In the genomic region with DNA sequence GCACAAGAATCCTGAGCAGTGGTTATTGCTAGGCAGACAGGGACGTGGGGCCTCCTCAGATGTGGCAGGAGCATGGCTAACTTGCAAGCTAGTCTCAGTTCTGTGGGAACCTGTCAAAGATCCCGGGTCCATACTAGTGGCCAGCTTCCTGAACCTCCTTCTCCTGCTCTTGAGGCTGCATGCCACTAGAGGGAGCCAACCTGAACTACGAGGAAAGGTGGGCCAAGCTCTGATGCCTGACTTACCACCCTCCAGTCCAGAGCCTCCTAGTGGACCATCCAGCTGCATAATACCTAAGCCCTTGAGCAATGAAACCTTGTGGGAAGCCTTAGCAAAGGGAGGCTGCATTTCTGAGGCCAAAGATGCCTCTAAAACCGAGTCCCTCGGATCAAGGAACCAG, we compare ENCODE assay signal across 9 mouse cellular contexts. TPM values are rescaled to one million over a fixed set of nuclear protein-coding genes. Genes with fewer than 3 reads are reported as not detected.
DNase-seq lines count a peak whose midpoint lies in the region; ATAC-seq and TF ChIP-seq lines count a peak whose summit lies in the region.
"Had no signal": no experiment of that assay in that cellular context is flagged by ENCODE, and none has a peak within 500 bp of the region (broad histone marks: within the 10 kb centered on the region; RNA-seq: fewer than 3 reads in every experiment).

No protein-coding gene starts in this region.

- H3K79me2 ChIP-seq in heart, adult 2 months (replicated peaks; ENCODE audit: control insufficient read depth, insufficient read depth, low read length) = no peaks in the 10 kb centered on the region

- WGBS in heart, adult 2 months = 44% methylated on average over 5 of the region's 5 CpGs
- 25% methylated on average over 5 of the region's 5 CpGs for WGBS in kidney, embryonic 15.5 days
- WGBS in thymus, adult 2 months = 42% methylated on average over 5 of the region's 5 CpGs

- no peak overlapping the region for H3K9ac ChIP-seq in heart, adult 2 months (ENCODE audit: low read depth, low read length)
- H3K9ac ChIP-seq in kidney, embryonic 15.5 days = no peak overlapping the region

- no peaks in the 10 kb centered on the region for H3K27me3 ChIP-seq in heart, adult 2 months (ENCODE audit: control insufficient read depth, insufficient read depth, low read length)
- no peaks in the 10 kb centered on the region for H3K27me3 ChIP-seq in kidney, embryonic 15.5 days
- H3K27me3 ChIP-seq in thymus, adult 2 months (ENCODE audit: control insufficient read depth, insufficient read depth, low read length) = no peaks in the 10 kb centered on the region

- intact Hi-C loops in heart, adult 2 months (cut with DNase I) = loop anchor here (2.0 kb wide), 2 partner anchors 25 to 169 kb away; partner anchors contain the start of gene Kdm8

- TF ChIP-seq EP300 in heart, adult 2 months (IDR thresholded peaks at IDR 0.05; ENCODE audit: insufficient read depth, low read depth, low read length) = peak; percentile 74; the same call in 1 of the 2 replicates

- H3K27ac ChIP-seq in heart, adult 2 months = no peak overlapping the region
- no peak overlapping the region for H3K27ac ChIP-seq in kidney, embryonic 15.5 days
- no peak overlapping the region for H3K27ac ChIP-seq in thymus, adult 2 months (ENCODE audit: control insufficient read depth, insufficient read depth, low read length)

- no peak for TF ChIP-seq POLR2A in heart, adult 2 months (IDR thresholded peaks at IDR 0.05; ENCODE audit: insufficient read depth, low read depth, low read length)
- TF ChIP-seq POLR2A in thymus, adult 2 months (IDR thresholded peaks at IDR 0.05; ENCODE audit: control insufficient read depth, extremely low read depth, insufficient read depth, low read length, poor library complexity) = no peak

- peak; percentile 89 for DNase-seq in 416B (ENCODE audit: low read depth)
- DNase-seq in ZHBTc4 (ENCODE audit: low read depth, low spot score) = peak; percentile 90
- DNase-seq in cerebellum, postnatal 4 days (ENCODE audit: low spot score in 2 of 2) = peak; percentile 60 to 72
- peak; percentile 68 to 78 for DNase-seq in heart, adult 2 months
- DNase-seq in lung, adult 18-20 months = peak; percentile 71 to 76
- peak; percentile 43 for DNase-seq in ovary, adult 18-20 months (ENCODE audit: low spot score)
- peak; percentile 81 for DNase-seq in thymus, adult 2 months

- peaks cover 9% of the 10 kb centered on the region for H3K4me1 ChIP-seq in heart, adult 2 months (ENCODE audit: control insufficient read depth, insufficient read depth, low read length)
- H3K4me1 ChIP-seq in kidney, embryonic 15.5 days = peaks cover 28% of the 10 kb centered on the region
- H3K4me1 ChIP-seq in thymus, adult 2 months (replicated peaks; ENCODE audit: control insufficient read depth, insufficient read depth, low read length) = peaks cover 41% of the 10 kb centered on the region

- H3K9me3 ChIP-seq in kidney, embryonic 15.5 days (replicated peaks) = no peaks in the 10 kb centered on the region

- no peak overlapping the region for H3K4me3 ChIP-seq in heart, adult 2 months
- no peak overlapping the region for H3K4me3 ChIP-seq in kidney, embryonic 15.5 days (replicated peaks)
- no peak overlapping the region for H3K4me3 ChIP-seq in thymus, adult 2 months (ENCODE audit: control insufficient read depth, insufficient read depth, low read length)
- H3K4me3 ChIP-seq: erythroblast, embryonic 14.5 days had no signal

- peak; percentile 90 for TF ChIP-seq CTCF in heart, adult 2 months (IDR thresholded peaks at IDR 0.05)
- TF ChIP-seq CTCF in thymus, adult 2 months (IDR thresholded peaks at IDR 0.05; ENCODE audit: borderline replicate concordance, control insufficient read depth, extremely low read depth, insufficient read depth, low read length, poor library complexity) = peak; percentile 80; the same call in 1 of the 2 replicates

- no peaks in the 10 kb centered on the region for H3K36me3 ChIP-seq in heart, adult 2 months (ENCODE audit: control insufficient read depth, insufficient read depth, low read length)
- peaks cover 63% of the 10 kb centered on the region for H3K36me3 ChIP-seq in kidney, embryonic 15.5 days
- peaks cover 49% of the 10 kb centered on the region for H3K36me3 ChIP-seq in thymus, adult 2 months (ENCODE audit: control insufficient read depth, insufficient read depth, low read length)

- no peak overlapping the region for H3K4me2 ChIP-seq in kidney, embryonic 15.5 days

- peak; percentile 38; the same call in 1 of the 2 replicates for ATAC-seq in kidney, embryonic 15.5 days (replicated peaks; ENCODE audit: low FRiP score)

RNA-seq across cellular contexts. Expression of gene Nsmce1, which starts 21.5 kb away (rescaled TPM):
- 10 to 100 TPM; 25.6 to 33.1 TPM for total RNA-seq in heart, adult 2 months (2021)
- 41.9 and 66.5 TPM in 2 replicates for polyA plus RNA-seq in heart, adult 2 months (2012; rRNA removed)
- 143 TPM in 2 replicates for polyA plus RNA-seq in kidney, embryonic 15.5 days (2015; fragmentation: Nextera tagmentation; extraction: Ambion mirVana)
- polyA plus RNA-seq in thymus, adult 2 months (2012; rRNA removed) = 93.7 and 111 TPM in 2 replicates

RNA-seq across cellular contexts. Expression of gene Kdm8, which starts 25.5 kb away (rescaled TPM):
- total RNA-seq in heart, adult 2 months (2021) = 1 to 10 TPM; 3.0 to 4.4 TPM
- 4.6 and 5.2 TPM in 2 replicates for polyA plus RNA-seq in heart, adult 2 months (2012; rRNA removed)
- polyA plus RNA-seq in kidney, embryonic 15.5 days (2015; fragmentation: Nextera tagmentation; extraction: Ambion mirVana) = 11.8 and 13.7 TPM in 2 replicates
- 12.5 and 14.2 TPM in 2 replicates for polyA plus RNA-seq in thymus, adult 2 months (2012; rRNA removed)
